Mouse (Mus musculus): Measurements from ENCODE around the gene Olfr1415. TPM values are rescaled to one million over a fixed set of nuclear protein-coding genes. Genes with fewer than 3 reads are reported as not detected.

Gene Olfr1415
- polyA plus RNA-seq, 1 experiment from 2014 or later: not detected

- H3K36me3 ChIP-seq: peaks cover 30% of the 10 kb centered on the region
- ATAC-seq (ENCODE audit: insufficient number of reproducible peaks, insufficient read depth, low FRiP score, low TSS enrichment, low read depth): peak; percentile 86
- 0 out of 2 replicates have a peak, but pooled peaks cover 3% of the 10 kb centered on the region for H3K27me3 ChIP-seq
- peaks cover 14% of the 10 kb centered on the region for H3K4me1 ChIP-seq
- H3K27ac ChIP-seq: peak within 1 kb of the TSS; percentile 80
- H3K4me2 ChIP-seq: peak within 1 kb of the TSS; percentile 87
- H3K9me3 ChIP-seq: no peaks in the 10 kb centered on the region
- under 1% methylated on average over 67 of the region's 67 CpGs for WGBS
- peak within 1 kb of the TSS; percentile 96 for H3K9ac ChIP-seq
- H3K4me3 ChIP-seq: peak within 1 kb of the TSS; percentile 99
Observed at GRCm38 (mm10) chr1:92473165-92474041, 22.5 kb downstream of the Olfr1415 start, which contains the start of gene Ndufa10. Ndufa10 (minus strand) TSS chr1:92473860.

- H3K4me1 ChIP-seq: peaks cover 9% of the 10 kb centered on the region
- H3K4me3 ChIP-seq: no peak overlapping the region
- no peak overlapping the region for H3K4me2 ChIP-seq
- WGBS: 86% methylated on average over 4 of the region's 4 CpGs
- no peak for ATAC-seq (ENCODE audit: insufficient number of reproducible peaks, insufficient read depth, low FRiP score, low TSS enrichment, low read depth)
- no peaks in the 10 kb centered on the region for H3K27me3 ChIP-seq
- no peak overlapping the region for H3K9ac ChIP-seq
- H3K27ac ChIP-seq: no peak overlapping the region
- H3K36me3 ChIP-seq: peaks cover 74% of the 10 kb centered on the region
- no peaks in the 10 kb centered on the region for H3K9me3 ChIP-seq
Observed at GRCm38 (mm10) chr1:92468891-92469290, 27.0 kb downstream of the Olfr1415 start.

- Histone ChIP-seq H3K36me3 (peaks cover 89% of the 10 kb centered on the region), H3K4me3 (no peak overlapping the region), H3K9ac (no peak overlapping the region), H3K4me2 (no peak overlapping the region), H3K27ac (no peak overlapping the region), H3K9me3 (0 out of 2 replicates have a peak, but pooled peaks cover 3% of the 10 kb centered on the region), H3K4me1 (no peaks in the 10 kb centered on the region), H3K27me3 (no peaks in the 10 kb centered on the region)
- ATAC-seq (ENCODE audit: insufficient number of reproducible peaks, insufficient read depth, low FRiP score, low TSS enrichment, low read depth): no peak
- 92% methylated on average over 6 of the region's 6 CpGs for WGBS
Observed at GRCm38 (mm10) chr1:92458416-92458815, 37.5 kb downstream of the Olfr1415 start.

- no peak overlapping the region for H3K4me3 ChIP-seq
- no peak for ATAC-seq (ENCODE audit: insufficient number of reproducible peaks, insufficient read depth, low FRiP score, low TSS enrichment, low read depth)
- H3K9ac ChIP-seq: no peak overlapping the region
- H3K4me2 ChIP-seq: no peak overlapping the region
- no peaks in the 10 kb centered on the region for H3K4me1 ChIP-seq
- H3K9me3 ChIP-seq: 0 out of 2 replicates have a peak, but pooled peaks cover 3% of the 10 kb centered on the region
- H3K27me3 ChIP-seq: no peaks in the 10 kb centered on the region
- no peak overlapping the region for H3K27ac ChIP-seq
- peaks cover 90% of the 10 kb centered on the region for H3K36me3 ChIP-seq
Observed at GRCm38 (mm10) chr1:92457758-92458157, 38.1 kb downstream of the Olfr1415 start.

GRCm38 (mm10) chr1:92453751-92454445 lies 42.0 kb downstream of the Olfr1415 start:
- 76% methylated on average over 8 of the region's 8 CpGs for WGBS
- Histone ChIP-seq H3K27me3 (no peaks in the 10 kb centered on the region), H3K4me3 (no peak overlapping the region), H3K27ac (no peak overlapping the region), H3K9me3 (0 out of 2 replicates have a peak, but pooled peaks cover 3% of the 10 kb centered on the region), H3K9ac (no peak overlapping the region), H3K36me3 (peaks cover 90% of the 10 kb centered on the region), H3K4me1 (no peaks in the 10 kb centered on the region), H3K4me2 (no peak overlapping the region)
- no peak for ATAC-seq (ENCODE audit: insufficient number of reproducible peaks, insufficient read depth, low FRiP score, low TSS enrichment, low read depth)

GRCm38 (mm10) chr1:92448293-92448692 lies 47.6 kb downstream of the Olfr1415 start:
- H3K27me3 ChIP-seq: no peaks in the 10 kb centered on the region
- no peak overlapping the region for H3K9ac ChIP-seq
- H3K4me2 ChIP-seq: no peak overlapping the region
- H3K36me3 ChIP-seq: peaks cover 93% of the 10 kb centered on the region
- WGBS: 86% methylated on average over 3 of the region's 3 CpGs
- H3K4me1 ChIP-seq: no peaks in the 10 kb centered on the region
- no peak overlapping the region for H3K27ac ChIP-seq
- H3K9me3 ChIP-seq: no peaks in the 10 kb centered on the region
- no peak overlapping the region for H3K4me3 ChIP-seq
- ATAC-seq (ENCODE audit: insufficient number of reproducible peaks, insufficient read depth, low FRiP score, low TSS enrichment, low read depth): no peak

GRCm38 (mm10) chr1:92441453-92442063 lies 54.3 kb downstream of the Olfr1415 start:
- no peak for ATAC-seq (ENCODE audit: insufficient number of reproducible peaks, insufficient read depth, low FRiP score, low TSS enrichment, low read depth)
- H3K27me3 ChIP-seq: no peaks in the 10 kb centered on the region
- WGBS: 85% methylated on average over 6 of the region's 6 CpGs
- H3K4me3 ChIP-seq: no peak overlapping the region
- H3K9ac ChIP-seq: no peak overlapping the region
- H3K4me1 ChIP-seq: peaks cover 21% of the 10 kb centered on the region
- no peak overlapping the region for H3K4me2 ChIP-seq
- H3K27ac ChIP-seq: no peak overlapping the region
- H3K9me3 ChIP-seq: no peaks in the 10 kb centered on the region
- H3K36me3 ChIP-seq: peaks cover 74% of the 10 kb centered on the region

GRCm38 (mm10) chr1:92440066-92440750 lies 55.7 kb downstream of the Olfr1415 start:
- whole genome bisulfite sequencing: 86% methylated on average over 9 of the region's 9 CpGs
- H3K4me3 ChIP-seq: no peak overlapping the region
- H3K36me3 ChIP-seq: peaks cover 62% of the 10 kb centered on the region
- no peak overlapping the region for H3K4me2 ChIP-seq
- no peak overlapping the region for H3K27ac ChIP-seq
- no peak overlapping the region for H3K9ac ChIP-seq
- ATAC-seq (ENCODE audit: insufficient number of reproducible peaks, insufficient read depth, low FRiP score, low TSS enrichment, low read depth): no peak
- H3K27me3 ChIP-seq: no peaks in the 10 kb centered on the region
- no peaks in the 10 kb centered on the region for H3K9me3 ChIP-seq
- H3K4me1 ChIP-seq: peaks cover 23% of the 10 kb centered on the region

Small RNA genes within 50 kb of the gene (microRNA-seq; reads per million reads assigned to microRNA genes)
- gene Mir6900: 1.7 reads per million

Other genes with a start within 250 kb of the Olfr1415 start
- 273 and 275 TPM in 2 replicates for gene Ndufa10, start 22.2 kb downstream of the Olfr1415 start, polyA plus RNA-seq (2015; fragmentation: Nextera tagmentation; extraction: Ambion mirVana)
- not detected in 2 replicates for gene Olfr1416, start 11.0 kb downstream of the Olfr1415 start, polyA plus RNA-seq (2015; fragmentation: Nextera tagmentation; extraction: Ambion mirVana)
- not detected in 2 replicates for gene Olfr1414, start 22.6 kb upstream of the Olfr1415 start, polyA plus RNA-seq (2015; fragmentation: Nextera tagmentation; extraction: Ambion mirVana)
- gene Olfr1413, start 75.2 kb upstream of the Olfr1415 start, polyA plus RNA-seq (2015; fragmentation: Nextera tagmentation; extraction: Ambion mirVana): not detected in 2 replicates
- gene Olfr1412, start 89.7 kb upstream of the Olfr1415 start, polyA plus RNA-seq (2015; fragmentation: Nextera tagmentation; extraction: Ambion mirVana): 0.07 TPM in 1 of 2 replicates, not detected in the other
- gene Olfr1411, start 98.3 kb upstream of the Olfr1415 start, polyA plus RNA-seq (2015; fragmentation: Nextera tagmentation; extraction: Ambion mirVana): not detected in 2 replicates
- not detected in 2 replicates for gene Olfr1410, start 109.7 kb upstream of the Olfr1415 start, polyA plus RNA-seq (2015; fragmentation: Nextera tagmentation; extraction: Ambion mirVana)
- gene Olfr12, start 121.7 kb upstream of the Olfr1415 start, polyA plus RNA-seq (2015; fragmentation: Nextera tagmentation; extraction: Ambion mirVana): not detected in 2 replicates
- gene Cops9, start 145.9 kb upstream of the Olfr1415 start, polyA plus RNA-seq (2015; fragmentation: Nextera tagmentation; extraction: Ambion mirVana): 391 and 404 TPM in 2 replicates
- gene Otos, start 152.7 kb upstream of the Olfr1415 start, polyA plus RNA-seq (2015; fragmentation: Nextera tagmentation; extraction: Ambion mirVana): not detected in 2 replicates